In genomic region chr15:25948257-25949223, GRCm38 (mm10) we compare ENCODE assay signal across 14 mouse cellular contexts. TPM values are rescaled to one million over a fixed set of nuclear protein-coding genes. Genes with fewer than 3 reads are reported as not detected.
DNase-seq lines count a peak whose midpoint lies in the region; ATAC-seq and TF ChIP-seq lines count a peak whose summit lies in the region.
"Had no signal": no experiment of that assay in that cellular context is flagged by ENCODE, and none has a peak within 500 bp of the region (broad histone marks: within the 10 kb centered on the region; RNA-seq: fewer than 3 reads in every experiment).

No protein-coding gene starts in this region.

- H3K36me3 ChIP-seq in heart, embryonic 10.5 days: peaks cover 5% of the 10 kb centered on the region; the same call in 1 of the 2 replicates
- no peaks in the 10 kb centered on the region for H3K36me3 ChIP-seq in midbrain, embryonic 13.5 days
- no peaks in the 10 kb centered on the region for H3K36me3 ChIP-seq in midbrain, embryonic 11.5 days (ENCODE audit: control insufficient read depth, insufficient read depth, low read length)
- H3K36me3 ChIP-seq in lung, postnatal 0 days (ENCODE audit: insufficient read depth, low read length): no peaks in the 10 kb centered on the region
- H3K36me3 ChIP-seq: embryonic facial prominence, embryonic 13.5 days; intestine, embryonic 15.5 days; midbrain, embryonic 12.5 days; neural tube, embryonic 13.5 days had no signal

- no peak overlapping the region for H3K9ac ChIP-seq in midbrain, embryonic 13.5 days (replicated peaks)
- no peak overlapping the region for H3K9ac ChIP-seq in midbrain, embryonic 11.5 days (ENCODE audit: low read length)
- no peak overlapping the region for H3K9ac ChIP-seq in lung, postnatal 0 days (replicated peaks; ENCODE audit: low read depth)
- H3K9ac ChIP-seq: embryonic facial prominence, embryonic 13.5 days; forebrain, embryonic 13.5 days; intestine, embryonic 15.5 days; midbrain, embryonic 12.5 days; neural tube, embryonic 13.5 days had no signal

- no peaks in the 10 kb centered on the region for H3K27me3 ChIP-seq in heart, embryonic 10.5 days (ENCODE audit: insufficient read depth, poor library complexity, severe bottlenecking)
- H3K27me3 ChIP-seq in midbrain, embryonic 13.5 days: no peaks in the 10 kb centered on the region
- H3K27me3 ChIP-seq in midbrain, embryonic 11.5 days (ENCODE audit: control insufficient read depth, insufficient read depth, low read length): no peaks in the 10 kb centered on the region
- no peaks in the 10 kb centered on the region for H3K27me3 ChIP-seq in lung, postnatal 0 days (replicated peaks; ENCODE audit: insufficient read depth, low read length)
- H3K27me3 ChIP-seq: embryonic facial prominence, embryonic 13.5 days; forebrain, embryonic 13.5 days; intestine, embryonic 15.5 days; midbrain, embryonic 12.5 days; neural tube, embryonic 13.5 days had no signal

- intact Hi-C loops in heart, postnatal 36 days (cut with DNase I): no loop called here
- intact Hi-C loops in left cerebral cortex, postnatal 10 days (cut with DNase I): no loop called here

- TF ChIP-seq CTCF in lung, postnatal 0 days (IDR thresholded peaks at IDR 0.05): no peak

- H3K9me3 ChIP-seq in heart, embryonic 10.5 days: no peaks in the 10 kb centered on the region
- H3K9me3 ChIP-seq in midbrain, embryonic 13.5 days: no peaks in the 10 kb centered on the region
- H3K9me3 ChIP-seq in midbrain, embryonic 11.5 days (ENCODE audit: control insufficient read depth, low read length): no peaks in the 10 kb centered on the region
- H3K9me3 ChIP-seq in lung, postnatal 0 days (ENCODE audit: low read length): no peaks in the 10 kb centered on the region
- H3K9me3 ChIP-seq: embryonic facial prominence, embryonic 13.5 days; forebrain, embryonic 13.5 days; intestine, embryonic 15.5 days; midbrain, embryonic 12.5 days; neural tube, embryonic 13.5 days had no signal

- WGBS in heart, embryonic 10.5 days: 76% methylated on average over 26 of the region's 26 CpGs
- 82% methylated on average over 26 of the region's 26 CpGs for WGBS in midbrain, embryonic 13.5 days
- 85% methylated on average over 26 of the region's 26 CpGs for WGBS in midbrain, embryonic 11.5 days
- 63% methylated on average over 26 of the region's 26 CpGs for WGBS in lung, postnatal 0 days

- peaks cover 36% of the 10 kb centered on the region for H3K4me1 ChIP-seq in heart, embryonic 10.5 days
- no peaks in the 10 kb centered on the region for H3K4me1 ChIP-seq in midbrain, embryonic 13.5 days (replicated peaks)
- no peaks in the 10 kb centered on the region for H3K4me1 ChIP-seq in midbrain, embryonic 11.5 days (ENCODE audit: control insufficient read depth, insufficient read depth, low read length)
- H3K4me1 ChIP-seq in lung, postnatal 0 days (ENCODE audit: insufficient read depth, low read depth, low read length): 0 out of 2 replicates have a peak, but pooled peaks cover 3% of the 10 kb centered on the region
- H3K4me1 ChIP-seq: embryonic facial prominence, embryonic 13.5 days; forebrain, embryonic 13.5 days; intestine, embryonic 15.5 days; neural tube, embryonic 13.5 days had no signal

- DNase-seq in heart, embryonic 10.5 days (ENCODE audit: low spot score): no peak
- no peak for DNase-seq in heart, postnatal 36 days
- DNase-seq in midbrain, embryonic 11.5 days (ENCODE audit: low spot score, missing footprints): no peak
- peak; percentile 74 for DNase-seq in lung, postnatal 0 days (ENCODE audit: low spot score)
- DNase-seq in left cerebral cortex, postnatal 10 days (ENCODE audit: extremely low spot score in 1 of 2, low spot score in 2 of 2): no peak
- no peak for DNase-seq in cerebellum, adult 9-10 months
- DNase-seq: cerebellum, adult 9-11 months; thymus, postnatal 4 days had no signal

- peak; percentile 95 for TF ChIP-seq EP300 in lung, postnatal 0 days (IDR thresholded peaks at IDR 0.05)

- H3K4me3 ChIP-seq in heart, embryonic 10.5 days: no peak overlapping the region
- no peak overlapping the region for H3K4me3 ChIP-seq in midbrain, embryonic 13.5 days (replicated peaks)
- no peak overlapping the region for H3K4me3 ChIP-seq in midbrain, embryonic 11.5 days (ENCODE audit: low read depth, low read length)
- no peak overlapping the region for H3K4me3 ChIP-seq in lung, postnatal 0 days (ENCODE audit: low read depth, low read length)
- H3K4me3 ChIP-seq: embryonic facial prominence, embryonic 13.5 days; forebrain, embryonic 13.5 days; intestine, embryonic 15.5 days; midbrain, embryonic 12.5 days; neural tube, embryonic 13.5 days had no signal

- H3K4me2 ChIP-seq in midbrain, embryonic 13.5 days (replicated peaks): no peak overlapping the region
- H3K4me2 ChIP-seq in midbrain, embryonic 11.5 days: no peak overlapping the region
- no peak overlapping the region for H3K4me2 ChIP-seq in lung, postnatal 0 days (replicated peaks; ENCODE audit: low read depth, low read length)
- H3K4me2 ChIP-seq: embryonic facial prominence, embryonic 13.5 days; forebrain, embryonic 13.5 days; intestine, embryonic 15.5 days; midbrain, embryonic 12.5 days; neural tube, embryonic 13.5 days had no signal

- 0 out of 2 replicates have a peak overlapping the region, but pooled peaks have one; percentile 33 for H3K27ac ChIP-seq in heart, embryonic 10.5 days
- H3K27ac ChIP-seq in midbrain, embryonic 13.5 days: no peak overlapping the region
- H3K27ac ChIP-seq in midbrain, embryonic 11.5 days (ENCODE audit: low read depth, low read length): no peak overlapping the region
- H3K27ac ChIP-seq in lung, postnatal 0 days (ENCODE audit: low read length): peak overlapping the region; percentile 16; the same call in 1 of the 2 replicates
- H3K27ac ChIP-seq: embryonic facial prominence, embryonic 13.5 days; forebrain, embryonic 13.5 days; intestine, embryonic 15.5 days; midbrain, embryonic 12.5 days; neural tube, embryonic 13.5 days had no signal

- peak; percentile 30; the same call in 1 of the 2 replicates for ATAC-seq in midbrain, embryonic 13.5 days
- no peak for ATAC-seq in midbrain, embryonic 11.5 days (ENCODE audit: low FRiP score)
- peak; percentile 69 for ATAC-seq in lung, postnatal 0 days
- ATAC-seq: forebrain, embryonic 13.5 days; intestine, embryonic 15.5 days had no signal

RNA-seq across cellular contexts. Expression of gene Zfp622, which starts 35.6 kb away (rescaled TPM):
- 19.3 and 31.0 TPM in 2 replicates for polyA plus RNA-seq in heart, embryonic 10.5 days (2016; fragmentation: Nextera tagmentation; extraction: Ambion mirVana)
- 10 to 100 TPM; 22.0 to 24.0 TPM for total RNA-seq in heart, postnatal 36 days (2021)
- 29.9 and 35.4 TPM in 2 replicates for polyA plus RNA-seq in midbrain, embryonic 13.5 days (2015; fragmentation: Nextera tagmentation; extraction: Ambion mirVana)
- polyA plus RNA-seq in midbrain, embryonic 11.5 days (2014; fragmentation: Nextera tagmentation; extraction: Ambion mirVana): 30.6 and 33.1 TPM in 2 replicates
- polyA plus RNA-seq in lung, postnatal 0 days (2015; fragmentation: Nextera tagmentation; extraction: Ambion mirVana): 18.4 and 18.7 TPM in 2 replicates
- 10 to 100 TPM; 38.7 to 43.6 TPM for total RNA-seq in left cerebral cortex, postnatal 10 days (2021)

Comparison
In these comparisons a context has a peak if more than half of its experiments do, and no peak if none do; other contexts are left out.
1. H3K27ac ChIP-seq: peak in heart, embryonic 10.5 days (single experiment) and lung, postnatal 0 days (single experiment); none in midbrain, embryonic 13.5 days (single experiment) and midbrain, embryonic 11.5 days (single experiment).